ENCODE assay signal across 8 mouse cellular contexts in the genomic region with DNA sequence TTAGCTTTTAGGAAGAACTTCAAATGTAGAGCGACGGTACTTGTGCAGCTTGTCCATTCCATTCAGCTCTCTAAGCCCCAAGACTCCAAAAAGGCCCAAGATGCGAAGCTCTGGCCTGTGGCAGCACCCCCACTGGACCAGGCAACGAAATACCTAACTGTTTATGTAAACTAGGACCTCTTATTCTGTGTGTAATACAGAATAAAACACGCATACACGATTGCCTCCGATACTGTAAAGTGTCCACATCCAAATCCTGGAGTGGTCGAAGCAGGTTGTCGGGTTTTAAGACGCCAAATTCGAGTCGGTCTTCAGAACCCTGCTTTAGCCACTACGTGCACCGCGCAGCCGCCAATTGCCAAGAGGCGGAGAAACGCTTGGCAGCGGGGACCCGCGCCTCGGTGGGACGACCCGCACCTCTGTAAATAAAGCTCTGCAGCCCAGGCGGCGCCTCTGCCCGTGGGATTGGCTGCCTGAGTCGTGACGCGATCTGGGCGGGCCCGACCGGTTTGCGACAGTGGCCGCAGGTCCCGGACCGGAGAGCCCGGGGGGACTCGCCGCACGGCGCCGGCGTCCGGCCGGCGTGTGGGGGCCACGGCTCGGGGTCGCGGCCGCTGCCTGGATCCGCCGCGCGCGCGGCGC. TPM values are rescaled to one million over a fixed set of nuclear protein-coding genes. Genes with fewer than 3 reads are reported as not detected.
A peak's percentile ranks its signal among the peaks of the same experiment; 100 is the strongest.
DNase-seq lines count a peak whose midpoint lies in the region; ATAC-seq and TF ChIP-seq lines count a peak whose summit lies in the region.

A gene (plus strand): TSS at position 462 of the 642 bp plus-strand sequence.

- H3K27ac ChIP-seq in cortical plate, adult 2 months (ENCODE audit: insufficient read depth, low read length), result peak within 1 kb of the TSS; percentile 43; the same call in 1 of the 2 replicates

- peak; percentile 56; the same call in 1 of the 2 replicates for TF ChIP-seq POLR2A in cortical plate, adult 2 months (IDR thresholded peaks at IDR 0.05; ENCODE audit: extremely low read depth, insufficient read depth, low read length)

- no peaks in the 10 kb centered on the region; the same call in 1 of the 2 replicates for H3K4me1 ChIP-seq in cortical plate, adult 2 months (ENCODE audit: control insufficient read depth, insufficient read depth, low read length)

- peak within 1 kb of the TSS; percentile 74 for H3K4me3 ChIP-seq in cortical plate, adult 2 months (ENCODE audit: insufficient read depth, low read length)

- peak; percentile 89 for ATAC-seq in megakaryocyte progenitor cell, adult 5-6 weeks (replicated peaks; ENCODE audit: poor library complexity)

- DNase-seq in ZHBTc4 (ENCODE audit: low read depth, low spot score), result peak; percentile 95
- DNase-seq in gastrocnemius, postnatal 10 days, result peak; percentile 86
- peak; percentile 90 for DNase-seq in induced T-regulatory cell, adult 2 months (ENCODE audit: low read depth)
- peak; percentile 52 to 85 for DNase-seq in left cerebral cortex, adult 9 months (ENCODE audit: low spot score in 2 of 2)
- DNase-seq in right cerebral cortex, postnatal 14 days, result peak; percentile 81
- peak; percentile 83 to 91 for DNase-seq in urinary bladder, postnatal 36 days (ENCODE audit: low spot score in 2 of 2)

- TF ChIP-seq CTCF in cortical plate, adult 2 months (IDR thresholded peaks at IDR 0.05; ENCODE audit: extremely low read depth, insufficient read depth, low read length), result no peak

RNA-seq across cellular contexts. Expression of the gene that starts here (rescaled TPM):
- 20.0 and 22.7 TPM in 2 replicates for polyA plus RNA-seq in cortical plate, adult 2 months (2012; rRNA removed)
- 1 to 10 TPM; 4.4 to 4.9 TPM for total RNA-seq in gastrocnemius, postnatal 10 days (2021)
- total RNA-seq in megakaryocyte progenitor cell, adult 5-6 weeks (2015), result 30.1 and 30.4 TPM in 2 replicates
- total RNA-seq in megakaryocyte progenitor cell, adult 5-6 weeks (2017), result 18.3 and 19.9 TPM in 2 replicates

Comparison
In these comparisons a context has a peak if more than half of its experiments do, and no peak if none do; other contexts are left out.
1. Peak in every context shown above with its lines: DNase-seq, ATAC-seq, H3K4me3 ChIP-seq and H3K27ac ChIP-seq.